In genomic region chr16:78502492-78502891, GRCm38 (mm10) we compare ENCODE assay signal across 22 mouse cellular contexts.
"Had no signal": no experiment of that assay in that cellular context is flagged by ENCODE, and none has a peak within 500 bp of the region (broad histone marks: within the 10 kb centered on the region; RNA-seq: fewer than 3 reads in every experiment).

No protein-coding gene starts in this region.

- ATAC-seq: hindbrain, postnatal 0 days; intestine, embryonic 16.5 days; liver, embryonic 12.5 days had no signal

- H3K27me3 ChIP-seq: heart, embryonic 13.5 days; heart, embryonic 15.5 days; hindbrain, embryonic 13.5 days; hindbrain, embryonic 15.5 days; limb, embryonic 13.5 days; limb, embryonic 15.5 days; liver, embryonic 12.5 days had no signal

- H3K4me3 ChIP-seq: heart, embryonic 10.5 days; heart, embryonic 13.5 days; heart, embryonic 15.5 days; hindbrain, embryonic 13.5 days; hindbrain, embryonic 15.5 days; limb, embryonic 13.5 days; limb, embryonic 15.5 days; liver, embryonic 12.5 days had no signal

- H3K4me1 ChIP-seq: heart, embryonic 10.5 days; heart, embryonic 13.5 days; heart, embryonic 15.5 days; hindbrain, embryonic 13.5 days; hindbrain, embryonic 15.5 days; limb, embryonic 13.5 days; limb, embryonic 15.5 days; liver, embryonic 12.5 days had no signal

- H3K36me3 ChIP-seq: heart, embryonic 10.5 days; heart, embryonic 13.5 days; heart, embryonic 15.5 days; hindbrain, embryonic 13.5 days; hindbrain, embryonic 15.5 days; limb, embryonic 13.5 days; limb, embryonic 15.5 days; liver, embryonic 12.5 days had no signal

- DNase-seq: gastrocnemius, postnatal 14 days; gastrocnemius, postnatal 36 days; heart, postnatal 14 days; heart, postnatal 4 days; kidney, adult 18-20 months; kidney, adult 8-10 months; kidney, postnatal 10 days; kidney, postnatal 36 days; layer of hippocampus, adult 9-11 months; layer of hippocampus, postnatal 36 days; left cerebral cortex, postnatal 4 days had no signal

- H3K27ac ChIP-seq: heart, embryonic 10.5 days; heart, embryonic 13.5 days; heart, embryonic 15.5 days; hindbrain, embryonic 13.5 days; hindbrain, embryonic 15.5 days; hindbrain, postnatal 0 days; limb, embryonic 13.5 days; limb, embryonic 15.5 days; liver, embryonic 12.5 days; liver, embryonic 14.5 days had no signal
